Mouse (Mus musculus) retina, postnatal 1 day (tissue): ENCODE data around the gene Cln5.

ENCODE experiments used
- DNase-seq: peaks from one replicate; pipeline ENCODE4 v3.0.0-alpha.2; 2012

Gene Cln5

GRCm38 (mm10) chr14:103079209-103079977 lies 9.4 kb downstream of the Cln5 start:
- DNase-seq = no peak

- DNase-seq = no peak
Measured at GRCm38 (mm10) chr14:103085840-103086533, 16.0 kb downstream of the Cln5 start.

- no peak for DNase-seq
Measured at GRCm38 (mm10) chr14:103086671-103087324, 16.8 kb downstream of the Cln5 start.

- DNase-seq = no peak
Measured at GRCm38 (mm10) chr14:103087846-103088245, 17.8 kb downstream of the Cln5 start.

GRCm38 (mm10) chr14:103088624-103089023 lies 18.6 kb downstream of the Cln5 start:
- DNase-seq = peak; percentile 72

GRCm38 (mm10) chr14:103093236-103093635 lies 23.2 kb downstream of the Cln5 start:
- no peak for DNase-seq

- DNase-seq = no peak
Measured at GRCm38 (mm10) chr14:103093670-103094069, 23.7 kb downstream of the Cln5 start.

- no peak for DNase-seq
Measured at GRCm38 (mm10) chr14:103095036-103095435, 25.0 kb downstream of the Cln5 start.

- DNase-seq = no peak
Measured at GRCm38 (mm10) chr14:103095826-103096225, 25.8 kb downstream of the Cln5 start.

- no peak for DNase-seq
Measured at GRCm38 (mm10) chr14:103096621-103097020, 26.6 kb downstream of the Cln5 start.

GRCm38 (mm10) chr14:103098213-103098586 lies 28.2 kb downstream of the Cln5 start:
- DNase-seq = no peak

GRCm38 (mm10) chr14:103098587-103099235 lies 28.7 kb downstream of the Cln5 start:
- peak; percentile 89 for DNase-seq

GRCm38 (mm10) chr14:103099238-103099933 lies 29.4 kb downstream of the Cln5 start, which contains the start of gene Fbxl3:
Gene Fbxl3, minus strand, starts transcription at chr14:103099566.
- peak; percentile 92 for DNase-seq

GRCm38 (mm10) chr14:103100296-103100695 lies 30.3 kb downstream of the Cln5 start:
- no peak for DNase-seq

GRCm38 (mm10) chr14:103101171-103101570 lies 31.2 kb downstream of the Cln5 start:
- DNase-seq = peak; percentile 28

GRCm38 (mm10) chr14:103102246-103102645 lies 32.2 kb downstream of the Cln5 start:
- DNase-seq = peak; percentile 53

GRCm38 (mm10) chr14:103102731-103103335 lies 32.8 kb downstream of the Cln5 start:
- no peak for DNase-seq

GRCm38 (mm10) chr14:103106301-103106700 lies 36.3 kb downstream of the Cln5 start:
- no peak for DNase-seq

- DNase-seq = no peak
Measured at GRCm38 (mm10) chr14:103109971-103110370, 40.0 kb downstream of the Cln5 start.

- DNase-seq = no peak
Measured at GRCm38 (mm10) chr14:103112606-103113363, 42.8 kb downstream of the Cln5 start.

GRCm38 (mm10) chr14:103114994-103115670 lies 45.1 kb downstream of the Cln5 start:
- peak; percentile 24 for DNase-seq
